Mouse (Mus musculus) left cerebral cortex, postnatal 10 days (tissue): ENCODE results near the gene Arsb. TPM values are rescaled to one million over a fixed set of nuclear protein-coding genes. Genes with fewer than 3 reads are reported as not detected.

ENCODE experiments used
- DNase-seq, 2 experiments: peaks; one replicate each; pipeline ENCODE4 v3.0.0; 2021 to 2022; ENCODE audit warnings: low spot score in 2 of 2, mixed read lengths in 1 of 2; ENCODE audit errors: extremely low spot score in 1 of 2
- intact Hi-C: fragments of 180-260 bp; cut with DNase I; formaldehyde crosslinking; loops from one replicate; pipeline ENCODE4 v1.15.1; 2025
- microRNA-seq: library from miRNA; unstranded; fragments of <30 nt; microRNA quantifications from one replicate; pipeline ENCODE4 v1.2.0, GENCODE M21; 2022
- total RNA-seq, 2 experiments: library from RNA; stranded (reverse); gene quantifications; 2 replicates each; pipeline ENCODE4 v1.2.3; 2021

Arsb gene
- total RNA-seq, 2 experiments from 2014 or later: 76.5 to 81.2 TPM

DNA sequence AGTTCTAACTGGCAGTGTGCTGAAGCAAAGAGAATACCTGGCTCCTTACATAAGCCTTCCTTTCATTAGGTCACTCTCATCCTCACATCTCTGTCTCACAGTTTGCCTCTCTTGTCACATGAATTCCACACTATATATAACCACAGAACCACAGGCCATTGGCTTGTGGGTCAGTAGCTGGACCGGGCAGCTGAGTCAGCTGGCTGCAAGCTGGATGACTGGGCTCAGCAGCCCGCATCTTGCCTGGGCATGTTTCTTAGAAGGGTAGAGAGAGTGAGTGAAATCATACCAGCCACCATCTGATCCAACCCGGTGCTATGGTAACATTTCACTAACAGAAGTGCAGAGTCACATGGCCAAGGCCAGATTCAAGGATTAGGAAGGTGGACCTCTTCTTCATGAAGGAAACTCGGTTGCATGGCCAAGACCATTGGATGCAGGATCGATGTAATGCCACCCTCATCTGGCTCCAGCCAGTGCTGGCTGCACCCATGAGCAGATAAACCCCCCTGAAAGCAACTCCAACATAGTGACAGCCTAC is 221.0 kb downstream of the Arsb start:
- intact Hi-C loops: no loop called here
- DNase-seq: no peak

Small RNAs within 50 kb of the gene (microRNA-seq; reads per million reads assigned to microRNA genes)
- not detected for gene Gm25534
- not detected for gene Mir5624

Other genes with a start within 250 kb of the Arsb start
- gene Bhmt, start 133.7 kb upstream of the Arsb start, total RNA-seq: not detected
- under 1 TPM; 0.66 to 0.69 TPM for gene Bhmt2, start 97.3 kb upstream of the Arsb start, total RNA-seq
- gene Dmgdh, start 97.2 kb upstream of the Arsb start, total RNA-seq: 1 to 10 TPM; 2.6 to 3.1 TPM